Mouse (Mus musculus): ENCODE measurements around the gene Rpl3l. TPM values are rescaled to one million over a fixed set of nuclear protein-coding genes. Genes with fewer than 3 reads are reported as not detected.
A peak's percentile ranks its signal among the peaks of the same experiment; 100 is the strongest.

The Rpl3l gene
- polyA plus RNA-seq, 1 experiment from 2014 or later, result not detected

GRCm38 (mm10) chr17:24757394-24757793 is 29.8 kb downstream of the Rpl3l start:
- Histone ChIP-seq H3K4me1 (replicated peaks) (peaks cover 16% of the 10 kb centered on the region), H3K4me3 (no peak overlapping the region), H3K27ac (no peak overlapping the region), H3K27me3 (ENCODE audit: insufficient read depth, poor library complexity, severe bottlenecking) (peaks cover 68% of the 10 kb centered on the region), H3K9me3 (no peaks in the 10 kb centered on the region), H3K36me3 (no peaks in the 10 kb centered on the region)
- DNase-seq (ENCODE audit: low spot score), result no peak
- 94% methylated on average over 1 of the region's 1 CpGs for WGBS

GRCm38 (mm10) chr17:24761121-24761520 is 33.5 kb downstream of the Rpl3l start:
- Histone ChIP-seq H3K4me3 (no peak overlapping the region), H3K27me3 (ENCODE audit: insufficient read depth, poor library complexity, severe bottlenecking) (peaks cover 31% of the 10 kb centered on the region), H3K36me3 (no peaks in the 10 kb centered on the region), H3K9me3 (no peaks in the 10 kb centered on the region), H3K4me1 (replicated peaks) (peaks cover 11% of the 10 kb centered on the region), H3K27ac (no peak overlapping the region)
- DNase-seq (ENCODE audit: low spot score), result no peak
- WGBS, result 52% methylated on average over 5 of the region's 5 CpGs

- peaks cover 16% of the 10 kb centered on the region for H3K4me1 ChIP-seq (replicated peaks)
- DNase-seq (ENCODE audit: low spot score), result no peak
- 0 out of 2 replicates have a peak, but pooled peaks cover 13% of the 10 kb centered on the region for H3K27me3 ChIP-seq (ENCODE audit: insufficient read depth, poor library complexity, severe bottlenecking)
- WGBS, result 55% methylated on average over 22 of the region's 22 CpGs
- no peaks in the 10 kb centered on the region for H3K9me3 ChIP-seq
- H3K36me3 ChIP-seq, result no peaks in the 10 kb centered on the region
- H3K27ac ChIP-seq, result peak overlapping the region; percentile 62
- no peak overlapping the region for H3K4me3 ChIP-seq
Observed at GRCm38 (mm10) chr17:24765016-24765905, 37.6 kb downstream of the Rpl3l start.

GRCm38 (mm10) chr17:24766266-24766875 is 38.8 kb downstream of the Rpl3l start:
- WGBS, result 24% methylated on average over 12 of the region's 12 CpGs
- peaks cover 16% of the 10 kb centered on the region for H3K4me1 ChIP-seq (replicated peaks)
- no peak for DNase-seq (ENCODE audit: low spot score)

GRCm38 (mm10) chr17:24769146-24769545 is 41.5 kb downstream of the Rpl3l start:
- no peaks in the 10 kb centered on the region for H3K36me3 ChIP-seq
- 40% methylated on average over 3 of the region's 3 CpGs for WGBS
- DNase-seq (ENCODE audit: low spot score), result no peak
- H3K27ac ChIP-seq, result no peak overlapping the region
- H3K4me1 ChIP-seq (replicated peaks), result peaks cover 16% of the 10 kb centered on the region
- H3K4me3 ChIP-seq, result no peak overlapping the region
- 0 out of 2 replicates have a peak, but pooled peaks cover 7% of the 10 kb centered on the region for H3K27me3 ChIP-seq (ENCODE audit: insufficient read depth, poor library complexity, severe bottlenecking)
- no peaks in the 10 kb centered on the region for H3K9me3 ChIP-seq

More at GRCm38 (mm10) chr17:24766266-24766875, 38.8 kb downstream of the Rpl3l start:
- no peak overlapping the region for H3K4me3 ChIP-seq
- H3K27me3 ChIP-seq (ENCODE audit: insufficient read depth, poor library complexity, severe bottlenecking), result 0 out of 2 replicates have a peak, but pooled peaks cover 7% of the 10 kb centered on the region
- peak overlapping the region; percentile 66 for H3K27ac ChIP-seq
- H3K36me3 ChIP-seq, result no peaks in the 10 kb centered on the region
- H3K9me3 ChIP-seq, result no peaks in the 10 kb centered on the region

GRCm38 (mm10) chr17:24773241-24773640 is 45.6 kb downstream of the Rpl3l start:
- H3K27ac ChIP-seq, result no peak overlapping the region
- no peak for DNase-seq (ENCODE audit: low spot score)
- H3K27me3 ChIP-seq (ENCODE audit: insufficient read depth, poor library complexity, severe bottlenecking), result 0 out of 2 replicates have a peak, but pooled peaks cover 7% of the 10 kb centered on the region
- no peaks in the 10 kb centered on the region for H3K4me1 ChIP-seq (replicated peaks)
- no peaks in the 10 kb centered on the region for H3K9me3 ChIP-seq
- 81% methylated on average over 5 of the region's 5 CpGs for WGBS
- H3K4me3 ChIP-seq, result no peak overlapping the region
- H3K36me3 ChIP-seq, result no peaks in the 10 kb centered on the region

GRCm38 (mm10) chr17:24775173-24775572 is 47.6 kb downstream of the Rpl3l start:
- no peaks in the 10 kb centered on the region for H3K4me1 ChIP-seq (replicated peaks)
- no peaks in the 10 kb centered on the region for H3K27me3 ChIP-seq (ENCODE audit: insufficient read depth, poor library complexity, severe bottlenecking)
- no peaks in the 10 kb centered on the region for H3K9me3 ChIP-seq
- DNase-seq (ENCODE audit: low spot score), result no peak
- H3K27ac ChIP-seq, result no peak overlapping the region
- no peaks in the 10 kb centered on the region for H3K36me3 ChIP-seq
- 85% methylated on average over 8 of the region's 8 CpGs for WGBS
- H3K4me3 ChIP-seq, result no peak overlapping the region

- DNase-seq (ENCODE audit: low spot score), result no peak
- WGBS, result 75% methylated on average over 2 of the region's 2 CpGs
- no peaks in the 10 kb centered on the region for H3K9me3 ChIP-seq
- no peaks in the 10 kb centered on the region for H3K36me3 ChIP-seq
- H3K27ac ChIP-seq, result no peak overlapping the region
- no peaks in the 10 kb centered on the region for H3K27me3 ChIP-seq (ENCODE audit: insufficient read depth, poor library complexity, severe bottlenecking)
- no peaks in the 10 kb centered on the region for H3K4me1 ChIP-seq (replicated peaks)
- no peak overlapping the region for H3K4me3 ChIP-seq
Observed at GRCm38 (mm10) chr17:24777073-24777472, 49.5 kb downstream of the Rpl3l start.

- Histone ChIP-seq H3K4me1 (replicated peaks) (no peaks in the 10 kb centered on the region), H3K36me3 (no peaks in the 10 kb centered on the region), H3K9me3 (no peaks in the 10 kb centered on the region), H3K4me3 (no peak overlapping the region), H3K27me3 (ENCODE audit: insufficient read depth, poor library complexity, severe bottlenecking) (no peaks in the 10 kb centered on the region), H3K27ac (no peak overlapping the region)
- DNase-seq (ENCODE audit: low spot score), result no peak
- 85% methylated on average over 2 of the region's 2 CpGs for WGBS
Observed at GRCm38 (mm10) chr17:24780821-24781220, 53.2 kb downstream of the Rpl3l start.

Other genes starting within 250 kb of the Rpl3l start
- gene Mlst8, start 248.7 kb upstream of the Rpl3l start, polyA plus RNA-seq (2016; fragmentation: Nextera tagmentation; extraction: Ambion mirVana), result 35.1 and 36.0 TPM in 2 replicates
- 6.8 and 10.2 TPM in 2 replicates for gene Caskin1, start 239.2 kb upstream of the Rpl3l start, polyA plus RNA-seq (2016; fragmentation: Nextera tagmentation; extraction: Ambion mirVana)
- 93.6 and 96.4 TPM in 2 replicates for gene Traf7, start 199.9 kb upstream of the Rpl3l start, polyA plus RNA-seq (2016; fragmentation: Nextera tagmentation; extraction: Ambion mirVana)
- gene Rab26, start 193.6 kb upstream of the Rpl3l start, polyA plus RNA-seq (2016; fragmentation: Nextera tagmentation; extraction: Ambion mirVana), result 1.8 and 3.0 TPM in 2 replicates
- 11.9 and 21.7 TPM in 2 replicates for gene Pkd1, start 178.0 kb upstream of the Rpl3l start, polyA plus RNA-seq (2016; fragmentation: Nextera tagmentation; extraction: Ambion mirVana)
- gene Tsc2, start 95.2 kb upstream of the Rpl3l start, polyA plus RNA-seq (2016; fragmentation: Nextera tagmentation; extraction: Ambion mirVana), result 64.1 and 86.9 TPM in 2 replicates
- 19.9 and 27.1 TPM in 2 replicates for gene Nthl1, start 95.1 kb upstream of the Rpl3l start, polyA plus RNA-seq (2016; fragmentation: Nextera tagmentation; extraction: Ambion mirVana)
- 34.2 and 39.2 TPM in 2 replicates for gene Slc9a3r2, start 77.5 kb upstream of the Rpl3l start, polyA plus RNA-seq (2016; fragmentation: Nextera tagmentation; extraction: Ambion mirVana)
- gene Npw, start 69.4 kb upstream of the Rpl3l start, polyA plus RNA-seq (2016; fragmentation: Nextera tagmentation; extraction: Ambion mirVana), result not detected in 2 replicates
- 26.2 and 28.6 TPM in 2 replicates for gene Zfp598, start 58.1 kb upstream of the Rpl3l start, polyA plus RNA-seq (2016; fragmentation: Nextera tagmentation; extraction: Ambion mirVana)
- 9.2 and 15.1 TPM in 2 replicates for gene Syngr3, start 37.9 kb upstream of the Rpl3l start, polyA plus RNA-seq (2016; fragmentation: Nextera tagmentation; extraction: Ambion mirVana)
- gene Gfer, start 31.7 kb upstream of the Rpl3l start, polyA plus RNA-seq (2016; fragmentation: Nextera tagmentation; extraction: Ambion mirVana), result 49.7 and 50.9 TPM in 2 replicates
- gene Noxo1, start 31.6 kb upstream of the Rpl3l start, polyA plus RNA-seq (2016; fragmentation: Nextera tagmentation; extraction: Ambion mirVana), result 1.5 and 1.8 TPM in 2 replicates
- 133 and 140 TPM in 2 replicates for gene Tbl3, start 20.2 kb upstream of the Rpl3l start, polyA plus RNA-seq (2016; fragmentation: Nextera tagmentation; extraction: Ambion mirVana)
- 0.22 TPM in 2 replicates for gene Rnf151, start 9.8 kb upstream of the Rpl3l start, polyA plus RNA-seq (2016; fragmentation: Nextera tagmentation; extraction: Ambion mirVana)
- 1,403 and 1,781 TPM in 2 replicates for gene Rps2, start 9.7 kb upstream of the Rpl3l start, polyA plus RNA-seq (2016; fragmentation: Nextera tagmentation; extraction: Ambion mirVana)
- 212 and 240 TPM in 2 replicates for gene Ndufb10, start 3.3 kb upstream of the Rpl3l start, polyA plus RNA-seq (2016; fragmentation: Nextera tagmentation; extraction: Ambion mirVana)
- gene Msrb1, start 8.8 kb downstream of the Rpl3l start, polyA plus RNA-seq (2016; fragmentation: Nextera tagmentation; extraction: Ambion mirVana), result 21.4 and 23.4 TPM in 2 replicates
- 1.5 and 2.0 TPM in 2 replicates for gene Hs3st6, start 25.2 kb downstream of the Rpl3l start, polyA plus RNA-seq (2016; fragmentation: Nextera tagmentation; extraction: Ambion mirVana)
- gene Meiob, start 76.5 kb downstream of the Rpl3l start, polyA plus RNA-seq (2016; fragmentation: Nextera tagmentation; extraction: Ambion mirVana), result 0.10 TPM in 1 of 2 replicates, not detected in the other
- gene Hagh, start 112.3 kb downstream of the Rpl3l start, polyA plus RNA-seq (2016; fragmentation: Nextera tagmentation; extraction: Ambion mirVana), result 30.7 and 34.3 TPM in 2 replicates
- gene Fahd1, start 122.5 kb downstream of the Rpl3l start, polyA plus RNA-seq (2016; fragmentation: Nextera tagmentation; extraction: Ambion mirVana), result 18.4 and 20.7 TPM in 2 replicates
- gene Igfals, start 138.2 kb downstream of the Rpl3l start, polyA plus RNA-seq (2016; fragmentation: Nextera tagmentation; extraction: Ambion mirVana), result 0.58 and 0.65 TPM in 2 replicates
- 90.0 and 95.5 TPM in 2 replicates for gene Nubp2, start 158.5 kb downstream of the Rpl3l start, polyA plus RNA-seq (2016; fragmentation: Nextera tagmentation; extraction: Ambion mirVana)
- gene Spsb3, start 158.8 kb downstream of the Rpl3l start, polyA plus RNA-seq (2016; fragmentation: Nextera tagmentation; extraction: Ambion mirVana), result 48.9 and 53.4 TPM in 2 replicates
- 30.8 and 36.3 TPM in 2 replicates for gene Eme2, start 167.3 kb downstream of the Rpl3l start, polyA plus RNA-seq (2016; fragmentation: Nextera tagmentation; extraction: Ambion mirVana)
- 96.7 and 102 TPM in 2 replicates for gene Mrps34, start 167.3 kb downstream of the Rpl3l start, polyA plus RNA-seq (2016; fragmentation: Nextera tagmentation; extraction: Ambion mirVana)
- 44.7 and 46.5 TPM in 2 replicates for gene Nme3, start 168.7 kb downstream of the Rpl3l start, polyA plus RNA-seq (2016; fragmentation: Nextera tagmentation; extraction: Ambion mirVana)
- gene Mapk8ip3, start 209.2 kb downstream of the Rpl3l start, polyA plus RNA-seq (2016; fragmentation: Nextera tagmentation; extraction: Ambion mirVana), result 51.4 and 61.7 TPM in 2 replicates
- 358 and 426 TPM in 2 replicates for gene Jpt2, start 232.9 kb downstream of the Rpl3l start, polyA plus RNA-seq (2016; fragmentation: Nextera tagmentation; extraction: Ambion mirVana)

All from hindbrain, embryonic 10.5 days (tissue).